Mouse (Mus musculus) thymus, adult 2 months (tissue): ENCODE measurements around the gene Il27ra. TPM values are rescaled to one million over a fixed set of nuclear protein-coding genes. Genes with fewer than 3 reads are reported as not detected.

Experiments
- DNase-seq: peaks from one replicate; pipeline ENCODE4 v3.0.0; 2021
- H3K27ac ChIP-seq: fragments of 200-500 bp; 2 replicates; pipeline ENCODE4 v1.5.1; 2012; ENCODE audit warnings: low read length, control low read depth; ENCODE audit not compliant: control insufficient read depth, insufficient read depth
- H3K27me3 ChIP-seq: fragments of 200-500 bp; 2 replicates; pipeline ENCODE4 v1.6.1; 2012; ENCODE audit warnings: mild to moderate bottlenecking, low read length, moderate library complexity, mixed read lengths; ENCODE audit not compliant: control insufficient read depth, insufficient read depth
- H3K36me3 ChIP-seq: fragments of 200-500 bp; 2 replicates; pipeline ENCODE4 v1.6.1; 2012; ENCODE audit warnings: mild to moderate bottlenecking, low read length, moderate library complexity; ENCODE audit not compliant: control insufficient read depth, insufficient read depth
- H3K4me1 ChIP-seq: fragments of 200-500 bp; replicated peaks from 2 replicates; pipeline ENCODE4 v1.6.1; 2012; ENCODE audit warnings: low read length; ENCODE audit not compliant: control insufficient read depth, insufficient read depth
- H3K4me3 ChIP-seq: fragments of 200-500 bp; 2 replicates; pipeline ENCODE4 v1.5.1; 2012; ENCODE audit warnings: mild to moderate bottlenecking, low read length, control low read depth, moderate library complexity; ENCODE audit not compliant: control insufficient read depth, insufficient read depth
- CTCF ChIP-seq: fragments of 200-500 bp; IDR thresholded peaks from 2 replicates; pipeline ENCODE4 v1.5.1; 2012; ENCODE audit warnings: mild to moderate bottlenecking, control low read depth, low read length, moderate library complexity, borderline replicate concordance; ENCODE audit not compliant: control insufficient read depth, poor library complexity, insufficient read depth; ENCODE audit errors: extremely low read depth
- POLR2A ChIP-seq: fragments of 200-500 bp; IDR thresholded peaks from 2 replicates; pipeline ENCODE4 v1.6.1; 2012; ENCODE audit warnings: mild to moderate bottlenecking, low read length, control low read depth, moderate library complexity; ENCODE audit not compliant: control insufficient read depth, poor library complexity, insufficient read depth; ENCODE audit errors: extremely low read depth
- WGBS: fragments of 180-500 bp; shearing (Covaris S2); methylation state at CpG from one replicate; pipeline ENCODE4 v1.1.7; 2018; 5-methylcytosine and 5-hydroxymethylcytosine counted together
- polyA plus RNA-seq: library from polyadenylated mRNA; depleted of rRNA; stranded (reverse); fragments of >200 nt; gene quantifications from 2 replicates; pipeline ENCODE4 v1.2.3, GENCODE M21; 2012

The Il27ra gene
- polyA plus RNA-seq, 1 experiment: 84.0 TPM

- H3K36me3 ChIP-seq: no peaks in the 10 kb centered on the region
- no peaks in the 10 kb centered on the region for H3K27me3 ChIP-seq
- H3K4me3 ChIP-seq: peak overlapping the region; percentile 49
- WGBS: under 1% methylated on average over 54 of the region's 58 CpGs
- TF ChIP-seq POLR2A (peak; percentile 56; the same call in 1 of the 2 replicates), CTCF (no peak)
- DNase-seq: peak; percentile 97
- H3K4me1 ChIP-seq: peaks cover 18% of the 10 kb centered on the region
- peak overlapping the region; percentile 8; the same call in 1 of the 2 replicates for H3K27ac ChIP-seq
Observed at GRCm38 (mm10) chr8:84067047-84067573, 24.7 kb upstream of the Il27ra start.

DNA sequence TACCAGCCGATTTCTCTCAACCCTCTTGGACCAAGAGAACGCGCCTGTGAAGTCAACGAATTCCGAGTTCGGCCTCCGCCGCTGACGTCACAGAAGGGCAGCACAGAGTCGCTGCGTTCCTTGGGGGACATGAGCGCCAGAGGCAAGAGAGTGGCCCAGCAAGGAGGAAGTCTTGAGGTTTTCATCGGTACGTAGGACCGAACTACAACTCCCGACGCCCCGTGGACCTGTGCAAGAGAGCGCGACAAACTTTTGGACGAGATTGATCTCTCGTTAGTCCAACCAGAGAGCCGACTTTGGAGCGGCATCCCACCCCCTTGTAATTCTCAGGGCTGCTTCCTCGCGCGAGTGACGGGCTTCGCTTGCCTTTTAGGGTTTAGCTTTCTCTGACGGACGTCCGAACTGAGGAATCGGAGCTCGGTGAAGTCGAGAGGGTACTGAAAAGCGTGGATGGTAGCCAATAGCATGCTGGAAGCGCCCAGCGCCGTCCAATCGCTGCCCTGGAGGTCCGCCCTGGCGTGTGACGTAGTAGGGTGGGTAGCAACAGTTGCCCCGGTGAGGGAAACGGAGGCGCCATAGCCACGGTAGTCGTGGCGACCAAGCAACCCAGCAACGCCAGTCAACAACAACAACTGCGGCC, 24.0 kb upstream of the Il27ra start, which contains the start of gene Rfx1:
Rfx1 (plus strand) TSS at position 544 of the 640 bp plus-strand sequence.
- Histone ChIP-seq H3K27ac (peak within 1 kb of the TSS; percentile 65), H3K36me3 (no peaks in the 10 kb centered on the region), H3K27me3 (no peaks in the 10 kb centered on the region), H3K4me3 (peak within 1 kb of the TSS; percentile 55), H3K4me1 (peaks cover 18% of the 10 kb centered on the region)
- no peak for TF ChIP-seq CTCF
- TF ChIP-seq POLR2A: peak; percentile 84
- peak; percentile 98 for DNase-seq
- under 1% methylated on average over 51 of the region's 51 CpGs for WGBS

GRCm38 (mm10) chr8:84065457-84066072, 23.2 kb upstream of the Il27ra start:
- no peaks in the 10 kb centered on the region for H3K27me3 ChIP-seq
- no peak for DNase-seq
- no peak for TF ChIP-seq POLR2A
- TF ChIP-seq CTCF: no peak
- WGBS: 18% methylated on average over 5 of the region's 5 CpGs
- no peaks in the 10 kb centered on the region for H3K36me3 ChIP-seq
- peak overlapping the region; percentile 99 for H3K27ac ChIP-seq
- H3K4me3 ChIP-seq: peak overlapping the region; percentile 55
- H3K4me1 ChIP-seq: peaks cover 18% of the 10 kb centered on the region

DNA sequence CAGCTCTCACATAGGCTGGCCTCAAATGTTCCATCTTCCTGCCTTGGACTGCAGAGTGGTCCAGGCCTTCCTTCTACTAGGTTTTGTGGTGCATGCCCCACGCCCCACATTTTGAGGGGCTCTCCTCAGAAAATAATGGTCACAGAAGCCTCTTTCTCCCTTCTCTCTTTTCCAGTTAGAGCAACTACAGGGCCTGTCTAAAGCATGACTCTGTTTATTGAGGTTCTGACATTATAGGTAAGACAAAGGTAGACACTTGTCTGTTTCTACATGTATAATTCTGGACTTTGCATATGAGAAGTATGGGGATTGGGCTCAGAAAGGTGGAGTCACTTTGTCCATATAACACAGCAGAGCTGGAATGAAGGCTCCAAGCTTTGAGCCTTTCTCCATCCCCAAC, 22.6 kb upstream of the Il27ra start, which contains the start of gene Gm10643:
Gm10643 (minus strand) TSS at position 101 of the 400 bp plus-strand sequence.
- peaks cover 18% of the 10 kb centered on the region for H3K4me1 ChIP-seq
- no peak for TF ChIP-seq POLR2A
- no peak for TF ChIP-seq CTCF
- H3K27ac ChIP-seq: peak within 1 kb of the TSS; percentile 99
- no peak for DNase-seq
- no peaks in the 10 kb centered on the region for H3K36me3 ChIP-seq
- H3K27me3 ChIP-seq: no peaks in the 10 kb centered on the region
- WGBS: 65% methylated on average over 1 of the region's 1 CpGs
- peak within 1 kb of the TSS; percentile 55 for H3K4me3 ChIP-seq

GRCm38 (mm10) chr8:84063861-84064610, 21.6 kb upstream of the Il27ra start:
- Histone ChIP-seq H3K27me3 (no peaks in the 10 kb centered on the region), H3K27ac (peak overlapping the region; percentile 99), H3K4me1 (peaks cover 18% of the 10 kb centered on the region), H3K36me3 (no peaks in the 10 kb centered on the region), H3K4me3 (0 out of 2 replicates have a peak overlapping the region, but pooled peaks have one; percentile 4)
- TF ChIP-seq POLR2A (no peak), CTCF (no peak)
- WGBS: 5% methylated on average over 8 of the region's 8 CpGs
- DNase-seq: peak; percentile 81

- Histone ChIP-seq H3K36me3 (no peaks in the 10 kb centered on the region), H3K27ac (no peak overlapping the region), H3K4me1 (peaks cover 22% of the 10 kb centered on the region), H3K27me3 (no peaks in the 10 kb centered on the region), H3K4me3 (no peak overlapping the region)
- no peak for DNase-seq
- WGBS: 97% methylated on average over 2 of the region's 2 CpGs
- no peak for TF ChIP-seq POLR2A
Observed at GRCm38 (mm10) chr8:84060245-84060644, 17.9 kb upstream of the Il27ra start.
